Mouse (Mus musculus): ENCODE measurements at regions not wholly inside any gene's neighbourhood (a gene's known extent, or its start where the extent isn't known, plus 50 kb on each side); places are given as distances from the start of the nearest gene placed in this dataset.

- peak in 1 of 2 experiments; percentile 36 for DNase-seq (ENCODE audit: extremely low spot score in 1 of 2, low spot score in 1 of 2)
Observed at GRCm38 (mm10) chr16:77166722-77167121, 153.2 kb downstream of the Usp25 start.

GRCm38 (mm10) chr16:77173026-77173692 lies 159.7 kb downstream of the Usp25 start:
- DNase-seq (ENCODE audit: extremely low spot score in 1 of 2, low spot score in 1 of 2), result no peak

GRCm38 (mm10) chr16:77174744-77175432 lies 161.4 kb downstream of the Usp25 start:
- DNase-seq (ENCODE audit: extremely low spot score in 1 of 2, low spot score in 1 of 2), result no peak

GRCm38 (mm10) chr16:77180990-77181389 lies 167.5 kb downstream of the Usp25 start:
- DNase-seq (ENCODE audit: extremely low spot score in 1 of 2, low spot score in 1 of 2), result no peak

Measured in frontal cortex, adult 2 months (tissue).